ENCODE assay signal across 23 mouse cellular contexts in genomic region chr8:86808990-86809960, GRCm38 (mm10).
DNase-seq lines count a peak whose midpoint lies in the region; ATAC-seq and TF ChIP-seq lines count a peak whose summit lies in the region.
"Had no signal": no experiment of that assay in that cellular context is flagged by ENCODE, and none has a peak within 500 bp of the region (broad histone marks: within the 10 kb centered on the region; RNA-seq: fewer than 3 reads in every experiment).

No protein-coding gene starts in this region.

- H3K9me3 ChIP-seq in heart, embryonic 12.5 days (replicated peaks): no peaks in the 10 kb centered on the region
- H3K9me3 ChIP-seq in limb, embryonic 13.5 days: no peaks in the 10 kb centered on the region
- H3K9me3 ChIP-seq: embryonic facial prominence, embryonic 13.5 days; heart, embryonic 13.5 days; liver, embryonic 15.5 days; lung, embryonic 15.5 days; neural tube, embryonic 13.5 days had no signal

- H3K36me3 ChIP-seq in heart, adult 2 months (ENCODE audit: control insufficient read depth, insufficient read depth, low read length): no peaks in the 10 kb centered on the region
- H3K36me3 ChIP-seq in heart, embryonic 12.5 days: no peaks in the 10 kb centered on the region
- H3K36me3 ChIP-seq in limb, embryonic 13.5 days: no peaks in the 10 kb centered on the region
- no peaks in the 10 kb centered on the region for H3K36me3 ChIP-seq in myocyte (ENCODE audit: control insufficient read depth, insufficient read depth)
- H3K36me3 ChIP-seq: embryonic facial prominence, embryonic 13.5 days; heart, embryonic 13.5 days; liver, embryonic 15.5 days; lung, embryonic 15.5 days; neural tube, embryonic 13.5 days had no signal

- no peak for TF ChIP-seq POLR2A in heart, adult 2 months (IDR thresholded peaks at IDR 0.05; ENCODE audit: insufficient read depth, low read depth, low read length)
- no peak for TF ChIP-seq POLR2A in myocyte (IDR thresholded peaks at IDR 0.05; ENCODE audit: insufficient read length, low read depth)

- TF ChIP-seq EP300 in heart, adult 2 months (IDR thresholded peaks at IDR 0.05; ENCODE audit: insufficient read depth, low read depth, low read length): no peak

- no peak overlapping the region for H3K4me3 ChIP-seq in heart, adult 2 months
- H3K4me3 ChIP-seq in heart, embryonic 12.5 days: no peak overlapping the region
- H3K4me3 ChIP-seq in limb, embryonic 13.5 days: no peak overlapping the region
- H3K4me3 ChIP-seq in myocyte: no peak overlapping the region
- H3K4me3 ChIP-seq: embryonic facial prominence, embryonic 13.5 days; erythroblast, embryonic 14.5 days; heart, embryonic 13.5 days; liver, embryonic 15.5 days; lung, embryonic 15.5 days; neural tube, embryonic 13.5 days had no signal

- no peak overlapping the region for H3K4me2 ChIP-seq in heart, embryonic 12.5 days
- no peak overlapping the region for H3K4me2 ChIP-seq in limb, embryonic 13.5 days (replicated peaks)
- H3K4me2 ChIP-seq in myocyte (ENCODE audit: low read depth): peak overlapping the region; percentile 26
- H3K4me2 ChIP-seq: embryonic facial prominence, embryonic 13.5 days; heart, embryonic 13.5 days; hindbrain, embryonic 14.5 days; liver, embryonic 15.5 days; lung, embryonic 15.5 days; neural tube, embryonic 13.5 days had no signal

- no peak overlapping the region for H3ac ChIP-seq in myocyte (ENCODE audit: control insufficient read depth, insufficient read length)

- no peaks in the 10 kb centered on the region for H3K27me3 ChIP-seq in heart, adult 2 months (ENCODE audit: control insufficient read depth, insufficient read depth, low read length)
- no peaks in the 10 kb centered on the region for H3K27me3 ChIP-seq in heart, embryonic 12.5 days (replicated peaks)
- H3K27me3 ChIP-seq in limb, embryonic 13.5 days: 0 out of 2 replicates have a peak, but pooled peaks cover 3% of the 10 kb centered on the region
- H3K27me3 ChIP-seq in myocyte (ENCODE audit: control insufficient read depth, insufficient read depth, insufficient read length): no peaks in the 10 kb centered on the region
- H3K27me3 ChIP-seq: embryonic facial prominence, embryonic 13.5 days; heart, embryonic 13.5 days; liver, embryonic 15.5 days; lung, embryonic 15.5 days; neural tube, embryonic 13.5 days had no signal

- WGBS in heart, adult 2 months: 77% methylated on average over 15 of the region's 15 CpGs
- 85% methylated on average over 15 of the region's 15 CpGs for WGBS in heart, embryonic 12.5 days
- 73% methylated on average over 15 of the region's 15 CpGs for WGBS in limb, embryonic 13.5 days

- DNase-seq in heart, adult 2 months: no peak
- DNase-seq in retina, postnatal 1 day: peak; percentile 6
- no peak for DNase-seq in retina, embryonic 14.5 days (ENCODE audit: low spot score)
- no peak for DNase-seq in adipocyte (ENCODE audit: low spot score)
- no peak for DNase-seq in MN1 (ENCODE audit: low spot score)
- DNase-seq: B cell, adult 2 months; cerebellum, postnatal 25 days; heart, postnatal 10 days; layer of hippocampus, adult 9-11 months; right cerebral cortex, postnatal 25 days had no signal

- no peak overlapping the region for H3K9ac ChIP-seq in heart, adult 2 months (ENCODE audit: low read depth, low read length)
- no peak overlapping the region for H3K9ac ChIP-seq in heart, embryonic 12.5 days
- no peak overlapping the region for H3K9ac ChIP-seq in limb, embryonic 13.5 days
- H3K9ac ChIP-seq: embryonic facial prominence, embryonic 13.5 days; heart, embryonic 13.5 days; hindbrain, embryonic 14.5 days; liver, embryonic 15.5 days; lung, embryonic 15.5 days; neural tube, embryonic 13.5 days had no signal

- no peak overlapping the region; the same call in 1 of the 2 replicates for H3K27ac ChIP-seq in heart, adult 2 months
- H3K27ac ChIP-seq in heart, embryonic 12.5 days (ENCODE audit: poor library complexity, severe bottlenecking): no peak overlapping the region
- no peak overlapping the region for H3K27ac ChIP-seq in limb, embryonic 13.5 days
- H3K27ac ChIP-seq: embryonic facial prominence, embryonic 13.5 days; heart, embryonic 13.5 days; hindbrain, embryonic 14.5 days; liver, embryonic 15.5 days; lung, embryonic 15.5 days; neural tube, embryonic 13.5 days had no signal

- H3K4me1 ChIP-seq in heart, adult 2 months (ENCODE audit: control insufficient read depth, insufficient read depth, low read length): peaks cover 5% of the 10 kb centered on the region
- peaks cover 7% of the 10 kb centered on the region; the same call in 1 of the 2 replicates for H3K4me1 ChIP-seq in heart, embryonic 12.5 days (replicated peaks)
- H3K4me1 ChIP-seq in limb, embryonic 13.5 days: no peaks in the 10 kb centered on the region
- H3K4me1 ChIP-seq: embryonic facial prominence, embryonic 13.5 days; heart, embryonic 13.5 days; liver, embryonic 15.5 days; lung, embryonic 15.5 days; neural tube, embryonic 13.5 days had no signal

- intact Hi-C loops in heart, adult 2 months (cut with DNase I): loop anchor here (5.0 kb wide), 1 partner anchor 93 kb away; no protein-coding TSS in a partner anchor

- no peaks in the 10 kb centered on the region for H3K79me2 ChIP-seq in heart, adult 2 months (replicated peaks; ENCODE audit: control insufficient read depth, insufficient read depth, low read length)
- H3K79me2 ChIP-seq in myocyte (ENCODE audit: control insufficient read depth, insufficient read depth): no peaks in the 10 kb centered on the region

- 0 out of 2 replicates have a peak, but pooled peaks have one; percentile 7 for TF ChIP-seq CTCF in heart, adult 2 months (IDR thresholded peaks at IDR 0.05)

- ATAC-seq in heart, embryonic 12.5 days (ENCODE audit: insufficient number of reproducible peaks, low FRiP score): no peak
- peak; percentile 60 for ATAC-seq in limb, embryonic 13.5 days (ENCODE audit: low FRiP score, low read depth)
- ATAC-seq: forebrain, embryonic 16.5 days; intestine, postnatal 0 days; midbrain, embryonic 16.5 days had no signal

TF ChIP-seq in myocyte, 11 proteins besides CTCF, POLR2A, EP300 and RAD21:
- TF ChIP-seq MYOD1 (IDR thresholded peaks at IDR 0.05; ENCODE audit: control insufficient read depth in 1 of 3, insufficient read length in 2 of 3, low read depth in 2 of 3): peak; percentile 56 to 83 (median 73)
- peak in 1 of 3 experiments; percentile 69 for TF ChIP-seq MYOG (IDR thresholded peaks at IDR 0.05; ENCODE audit: control insufficient read depth in 1 of 3, insufficient read depth in 1 of 3, insufficient read length in 2 of 3, low read depth in 2 of 3)
- no peak for TF ChIP-seq POLR2AphosphoS2 (IDR thresholded peaks at IDR 0.05; ENCODE audit: insufficient read length, low read depth)
- TF ChIP-seq CEBPB (IDR thresholded peaks at IDR 0.05; ENCODE audit: insufficient read depth, poor library complexity, severe bottlenecking): no peak
- no peak for TF ChIP-seq TCF3 (IDR thresholded peaks at IDR 0.05; ENCODE audit: insufficient read length, low read depth)
